In genomic region chr13:107568701-107569121, GRCm38 (mm10) we compare ENCODE assay signal across 9 mouse cellular contexts.
DNase-seq lines count a peak whose midpoint lies in the region; ATAC-seq and TF ChIP-seq lines count a peak whose summit lies in the region.
"Had no signal": no experiment of that assay in that cellular context is flagged by ENCODE, and none has a peak within 500 bp of the region (broad histone marks: within the 10 kb centered on the region; RNA-seq: fewer than 3 reads in every experiment).

No protein-coding gene starts in this region.

- no peak for TF ChIP-seq CTCF in liver, postnatal 0 days (IDR thresholded peaks at IDR 0.05; ENCODE audit: low read depth)
- no peak for TF ChIP-seq CTCF in left cerebral cortex, adult 2 months (IDR thresholded peaks at IDR 0.05)

- no peak overlapping the region for H3K9ac ChIP-seq in intestine, embryonic 15.5 days
- no peak overlapping the region for H3K9ac ChIP-seq in liver, postnatal 0 days (replicated peaks)

- H3K27ac ChIP-seq in intestine, embryonic 15.5 days, result no peak overlapping the region
- no peak overlapping the region for H3K27ac ChIP-seq in liver, postnatal 0 days (ENCODE audit: low read depth)
- H3K27ac ChIP-seq in left cerebral cortex, adult 2 months, result no peak overlapping the region

- no peak overlapping the region; the same call in 1 of the 2 replicates for H3K4me2 ChIP-seq in intestine, embryonic 15.5 days (replicated peaks)
- H3K4me2 ChIP-seq in liver, postnatal 0 days (ENCODE audit: low read depth, low read length), result peak overlapping the region; percentile 24; the same call in 1 of the 2 replicates

- 45% methylated on average over 7 of the region's 7 CpGs for WGBS in intestine, embryonic 15.5 days
- WGBS in liver, postnatal 0 days (ENCODE audit: insufficient replicate concordance), result 23% methylated on average over 7 of the region's 7 CpGs

- H3K36me3 ChIP-seq in intestine, embryonic 15.5 days, result no peaks in the 10 kb centered on the region
- H3K36me3 ChIP-seq in liver, postnatal 0 days (replicated peaks; ENCODE audit: insufficient read depth, low read length), result no peaks in the 10 kb centered on the region

- H3K4me1 ChIP-seq in intestine, embryonic 15.5 days (replicated peaks), result no peaks in the 10 kb centered on the region
- H3K4me1 ChIP-seq in liver, postnatal 0 days (ENCODE audit: insufficient read depth), result no peaks in the 10 kb centered on the region; the same call in 1 of the 2 replicates

- peak; percentile 39; the same call in 1 of the 2 replicates for ATAC-seq in intestine, embryonic 15.5 days
- peak; percentile 65 for ATAC-seq in liver, postnatal 0 days

- peak; percentile 38; the same call in 1 of the 2 replicates for TF ChIP-seq EP300 in liver, postnatal 0 days (IDR thresholded peaks at IDR 0.05; ENCODE audit: low read depth)

- no peaks in the 10 kb centered on the region for H3K9me3 ChIP-seq in intestine, embryonic 15.5 days
- no peaks in the 10 kb centered on the region for H3K9me3 ChIP-seq in liver, postnatal 0 days (ENCODE audit: low read length)

- DNase-seq in heart, adult 18-20 months, result peak; percentile 6 to 23
- DNase-seq in heart, postnatal 25 days (ENCODE audit: low spot score), result no peak
- no peak for DNase-seq in liver, postnatal 0 days
- peak; percentile 55 to 63 for DNase-seq in thymus, postnatal 36 days
- no peak for DNase-seq in left cerebral cortex, adult 2 months (ENCODE audit: extremely low spot score in 1 of 2, low spot score in 2 of 2)
- DNase-seq in cerebellum, postnatal 36 days, result no peak
- no peak for DNase-seq in adipocyte (ENCODE audit: low spot score)
- DNase-seq: layer of hippocampus, adult 9-11 months had no signal

- no peaks in the 10 kb centered on the region for H3K27me3 ChIP-seq in intestine, embryonic 15.5 days (replicated peaks)
- H3K27me3 ChIP-seq in liver, postnatal 0 days (ENCODE audit: insufficient read depth, low read length), result no peaks in the 10 kb centered on the region

- H3K4me3 ChIP-seq in intestine, embryonic 15.5 days (replicated peaks), result no peak overlapping the region
- 0 out of 2 replicates have a peak overlapping the region, but pooled peaks have one; percentile 3 for H3K4me3 ChIP-seq in liver, postnatal 0 days (ENCODE audit: low read depth, low read length)
- no peak overlapping the region for H3K4me3 ChIP-seq in left cerebral cortex, adult 2 months

- intact Hi-C loops in heart, postnatal 25 days (cut with DNase I), result no loop called here
- intact Hi-C loops in left cerebral cortex, adult 2 months (cut with DNase I), result no loop called here

Comparison
In these comparisons a context has a peak if more than half of its experiments do, and no peak if none do; other contexts are left out.
1. DNase-seq: peak in heart, adult 18-20 months (2 of 2) and thymus, postnatal 36 days (2 of 2); none in heart, postnatal 25 days (single experiment), liver, postnatal 0 days (single experiment), left cerebral cortex, adult 2 months (0 of 2), cerebellum, postnatal 36 days (0 of 2) and adipocyte (single experiment).